Mouse (Mus musculus) myocyte (in vitro differentiated cells): ENCODE data around the gene Mrgpre.

ENCODE experiments used
- MYOG ChIP-seq, 3 experiments: IDR thresholded peaks; one replicate each; pipeline ENCODE4 v1.6.1; 2011; ENCODE audit warnings: control low read depth in 2 of 3, low read depth in 2 of 3, mild to moderate bottlenecking in 2 of 3; ENCODE audit not compliant: insufficient read length in 2 of 3, control insufficient read depth in 1 of 3, insufficient read depth in 1 of 3
- POLR2A ChIP-seq: IDR thresholded peaks from one replicate; pipeline ENCODE4 v1.6.1; 2011; ENCODE audit warnings: low read depth, mild to moderate bottlenecking, control low read depth, moderate library complexity; ENCODE audit not compliant: insufficient read length

GRCm38 (mm10) chr7:143801195-143802065, 17.1 kb upstream of the Mrgpre start:
- TF ChIP-seq POLR2A (no peak), MYOG (IDR thresholded peaks at IDR 0.05; ENCODE audit: control insufficient read depth in 1 of 3, insufficient read depth in 1 of 3, insufficient read length in 2 of 3, low read depth in 2 of 3) (no peak)
